Mouse (Mus musculus): ENCODE results near the gene Ccdc155. TPM values are rescaled to one million over a fixed set of nuclear protein-coding genes. Genes with fewer than 3 reads are reported as not detected.
"Not testable (repeated sequence)": the region's sequence is repeated elsewhere in the genome, so short reads cannot be mapped to it uniquely, and the experiment has no call there.

The Ccdc155 gene
- polyA plus RNA-seq, 1 experiment from 2014 or later, result 1.2 TPM

DNA sequence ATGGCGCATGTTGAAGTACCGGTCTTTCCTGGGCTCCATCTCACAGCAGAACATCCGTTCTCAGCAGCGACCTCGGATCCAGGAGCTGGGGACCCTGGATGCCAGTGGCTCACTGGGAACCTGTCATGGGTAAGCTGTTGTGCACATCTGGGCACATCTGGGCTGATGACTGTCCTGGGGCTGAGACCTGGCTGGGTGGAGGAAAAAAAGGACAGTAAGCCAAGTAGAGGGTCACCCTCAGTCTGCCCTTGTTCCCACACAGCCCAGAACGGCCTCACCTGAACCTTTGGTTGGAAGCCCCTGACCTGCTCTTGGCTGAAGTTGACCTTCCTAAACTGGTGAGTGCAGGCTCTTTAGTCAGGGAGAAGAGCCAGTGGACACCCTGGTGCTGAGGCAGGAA lies 45.7 kb downstream of the Ccdc155 start:
- no peak overlapping the region for H3K4me2 ChIP-seq
- H3K4me3 ChIP-seq, result no peak overlapping the region
- H3K27ac ChIP-seq, result no peak overlapping the region
- H3K9ac ChIP-seq, result no peak overlapping the region
- peaks cover 39% of the 10 kb centered on the region for H3K36me3 ChIP-seq
- H3K27me3 ChIP-seq, result peaks cover 17% of the 10 kb centered on the region
- no peak for ATAC-seq (ENCODE audit: insufficient number of reproducible peaks, low FRiP score, low TSS enrichment, low read depth)
- H3K4me1 ChIP-seq, result peaks cover 25% of the 10 kb centered on the region
- no peaks in the 10 kb centered on the region for H3K9me3 ChIP-seq
- 89% methylated on average over 6 of the region's 6 CpGs for WGBS

DNA sequence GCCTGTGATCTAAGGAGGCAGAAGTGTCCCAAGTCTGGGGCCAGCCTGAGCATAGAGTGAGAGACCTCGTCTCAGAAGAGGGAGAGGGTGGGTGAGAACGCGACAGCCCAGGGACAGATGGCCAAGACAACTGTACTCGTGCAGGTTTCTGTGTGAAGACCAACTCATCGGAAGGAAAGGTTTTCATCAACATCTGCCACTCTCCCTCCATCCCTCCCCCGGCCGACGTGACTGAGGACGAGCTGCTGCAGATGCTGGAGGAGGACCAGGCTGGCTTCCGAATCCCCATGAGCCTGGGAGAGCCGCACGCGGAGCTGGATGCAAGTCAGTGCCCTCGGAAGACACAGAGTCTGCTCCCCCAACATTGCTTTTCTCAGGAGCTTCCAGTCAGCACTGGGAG lies 47.2 kb downstream of the Ccdc155 start:
- Histone ChIP-seq H3K4me2 (no peak overlapping the region), H3K4me3 (no peak overlapping the region), H3K27me3 (peaks cover 2% of the 10 kb centered on the region), H3K9me3 (no peaks in the 10 kb centered on the region), H3K4me1 (peaks cover 21% of the 10 kb centered on the region), H3K27ac (no peak overlapping the region), H3K9ac (no peak overlapping the region), H3K36me3 (peaks cover 39% of the 10 kb centered on the region)
- 87% methylated on average over 14 of the region's 14 CpGs for WGBS
- no peak for ATAC-seq (ENCODE audit: insufficient number of reproducible peaks, low FRiP score, low TSS enrichment, low read depth)

DNA sequence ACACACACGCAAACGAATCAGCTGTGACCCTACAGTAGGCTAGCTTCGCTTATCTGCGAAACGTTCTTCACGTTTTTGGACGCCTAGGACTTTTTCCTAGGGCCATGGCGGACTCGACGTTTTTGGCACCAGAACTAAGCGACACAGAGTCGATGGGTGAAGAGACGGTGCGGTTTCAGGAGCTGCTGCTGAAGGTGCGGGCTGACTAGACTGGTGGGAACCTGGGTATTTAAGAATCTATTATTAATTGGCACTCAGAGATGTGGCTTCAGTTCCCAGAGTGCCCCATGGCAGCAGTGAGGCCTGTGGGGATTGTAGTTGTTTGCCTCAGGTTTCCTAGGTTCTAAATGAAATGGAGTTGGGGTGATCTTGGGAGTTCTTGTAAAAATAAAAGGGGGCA lies 48.5 kb downstream of the Ccdc155 start:
- no peaks in the 10 kb centered on the region for H3K27me3 ChIP-seq
- H3K4me1 ChIP-seq, result peaks cover 14% of the 10 kb centered on the region; the same call in 1 of the 2 replicates
- no peak overlapping the region for H3K4me2 ChIP-seq
- no peaks in the 10 kb centered on the region for H3K9me3 ChIP-seq
- peaks cover 39% of the 10 kb centered on the region for H3K36me3 ChIP-seq
- 95% methylated on average over 15 of the region's 15 CpGs for WGBS
- ATAC-seq (ENCODE audit: insufficient number of reproducible peaks, low FRiP score, low TSS enrichment, low read depth), result no peak
- H3K27ac ChIP-seq, result no peak overlapping the region
- H3K9ac ChIP-seq, result no peak overlapping the region
- no peak overlapping the region for H3K4me3 ChIP-seq

DNA sequence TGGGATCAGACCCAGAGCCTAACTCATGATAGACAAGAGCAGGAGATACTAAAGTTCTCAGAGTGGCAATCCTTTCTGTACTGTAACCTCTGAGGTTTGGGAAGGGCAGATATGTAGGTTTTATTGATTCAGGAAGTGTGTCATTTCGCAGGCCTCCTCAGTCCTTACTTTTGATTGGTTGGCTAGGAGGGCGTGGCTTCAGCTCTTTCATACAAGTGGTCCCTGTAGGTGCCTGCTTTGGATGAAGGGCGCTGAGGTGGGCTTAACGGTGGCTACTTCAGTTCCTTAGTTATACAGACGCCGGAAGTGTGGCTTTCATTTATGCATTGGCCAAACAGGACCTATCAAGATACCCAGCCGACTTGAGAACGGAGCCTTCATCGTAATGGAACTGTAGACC lies 49.1 kb downstream of the Ccdc155 start:
- ATAC-seq (ENCODE audit: insufficient number of reproducible peaks, low FRiP score, low TSS enrichment, low read depth), result no peak
- Histone ChIP-seq H3K4me2 (no peak overlapping the region), H3K9me3 (no peaks in the 10 kb centered on the region), H3K4me3 (no peak overlapping the region), H3K27me3 (no peaks in the 10 kb centered on the region), H3K27ac (peak overlapping the region; percentile 99; the same call in 1 of the 2 replicates), H3K9ac (no peak overlapping the region), H3K4me1 (peaks cover 14% of the 10 kb centered on the region; the same call in 1 of the 2 replicates), H3K36me3 (peaks cover 35% of the 10 kb centered on the region)
- WGBS, result 80% methylated on average over 9 of the region's 9 CpGs

DNA sequence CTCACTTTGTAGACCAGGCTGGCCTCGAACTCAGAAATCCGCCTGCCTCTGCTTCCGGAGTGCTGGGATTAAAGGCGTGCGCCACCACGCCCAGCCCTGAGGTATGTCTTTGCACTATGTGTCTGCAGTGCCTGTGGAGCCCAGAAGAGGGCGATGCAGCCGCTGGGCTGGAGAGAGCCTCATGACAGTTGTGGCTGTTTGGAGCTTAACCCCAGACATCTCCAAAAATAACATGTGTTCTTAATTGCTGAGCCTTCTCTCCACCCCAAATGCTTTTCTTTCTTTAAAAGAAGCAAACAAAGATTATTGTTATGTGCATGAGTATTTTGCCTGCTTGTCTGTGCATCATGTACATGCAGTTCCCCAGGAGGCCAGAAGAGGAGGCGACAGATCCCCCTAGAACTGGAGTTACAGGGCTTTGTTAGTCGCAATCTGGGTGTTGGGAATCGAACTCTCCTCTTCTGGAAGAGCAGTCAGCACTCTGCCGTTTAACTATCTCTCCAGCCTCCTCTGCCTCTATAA lies 49.6 kb downstream of the Ccdc155 start:
- Histone ChIP-seq H3K27me3 (no peaks in the 10 kb centered on the region), H3K4me1 (peaks cover 14% of the 10 kb centered on the region; the same call in 1 of the 2 replicates), H3K4me2 (peak overlapping the region; percentile 58), H3K27ac (peak overlapping the region; percentile 99; the same call in 1 of the 2 replicates), H3K4me3 (peak overlapping the region; percentile 78), H3K9me3 (no peaks in the 10 kb centered on the region), H3K36me3 (peaks cover 29% of the 10 kb centered on the region), H3K9ac (no peak overlapping the region)
- ATAC-seq (ENCODE audit: insufficient number of reproducible peaks, low FRiP score, low TSS enrichment, low read depth), result no peak
- 75% methylated on average over 12 of the region's 12 CpGs for WGBS

DNA sequence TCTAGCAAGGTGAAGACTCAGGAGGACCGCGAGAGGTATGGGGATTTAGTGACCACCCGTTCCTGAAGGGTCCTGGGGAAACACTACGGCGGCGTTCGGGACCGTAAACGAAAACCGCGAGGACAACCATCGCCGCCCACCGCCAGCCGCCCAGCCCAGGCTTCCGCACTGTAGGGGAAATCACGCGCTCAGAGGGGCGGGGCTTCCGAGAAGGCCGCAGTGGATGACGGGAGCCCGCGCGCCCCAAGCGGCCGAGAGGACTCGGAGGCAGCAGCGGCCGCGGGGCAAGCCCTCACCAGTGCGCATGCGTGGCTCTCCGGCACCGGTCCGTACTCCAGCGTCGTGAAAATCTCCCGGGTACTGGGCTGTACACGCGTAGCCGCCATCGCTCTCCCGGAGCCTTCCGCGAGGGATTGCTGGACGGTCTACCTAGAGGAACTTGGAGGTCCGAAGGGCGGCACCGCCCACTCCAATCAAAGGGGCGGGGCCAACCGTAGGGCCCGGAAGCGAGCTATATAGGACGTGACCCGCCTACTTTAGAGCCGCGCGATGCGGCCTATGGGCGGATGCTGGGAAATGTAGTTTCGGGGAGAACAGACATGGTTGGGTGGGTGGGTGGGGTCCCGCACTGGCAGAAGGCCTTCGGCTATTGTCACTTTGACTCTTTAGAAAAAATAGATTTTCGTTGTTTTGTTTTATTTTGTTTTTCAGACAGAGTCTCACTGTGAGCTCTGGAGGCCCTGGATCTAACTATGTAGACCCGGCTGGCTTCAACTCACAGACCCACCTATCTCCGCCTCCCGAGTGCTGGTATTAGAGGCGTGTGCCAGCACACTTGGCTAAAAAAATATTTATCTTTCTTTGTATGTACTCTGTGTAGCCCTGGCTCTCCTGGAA lies 50.3 kb downstream of the Ccdc155 start, which contains the start of the genes Pih1d1 and Aldh16a1:
Gene Pih1d1, plus strand, starts transcription at position 208 of the 897 bp plus-strand sequence.
Gene Aldh16a1, minus strand, starts transcription at position 489 of the 897 bp plus-strand sequence.
- peak; percentile 95 for ATAC-seq (ENCODE audit: insufficient number of reproducible peaks, low FRiP score, low TSS enrichment, low read depth)
- WGBS, result 3% methylated on average over 69 of the region's 69 CpGs
- peak within 1 kb of the TSS; percentile 78 for H3K4me3 ChIP-seq

DNA sequence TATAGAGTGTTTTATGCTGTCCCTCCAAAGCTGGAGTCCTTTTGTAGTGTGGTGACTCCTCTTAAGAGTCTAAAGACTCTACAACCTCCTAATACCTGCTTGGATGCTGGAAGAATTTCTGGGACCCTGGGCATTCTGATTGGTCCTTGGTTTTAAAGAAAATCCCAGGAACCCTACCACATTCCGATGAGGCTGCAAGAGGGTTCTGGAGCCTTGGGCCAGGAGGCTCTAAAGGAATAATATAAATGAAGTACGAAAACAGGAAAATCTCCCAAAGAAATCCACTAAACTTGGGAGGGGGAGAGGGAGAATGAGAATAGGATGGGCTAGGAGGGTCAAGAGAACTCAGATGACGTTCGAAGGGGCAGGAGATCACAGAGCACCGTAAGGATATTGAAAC lies 51.1 kb downstream of the Ccdc155 start:
- H3K4me1 ChIP-seq, result peaks cover 14% of the 10 kb centered on the region; the same call in 1 of the 2 replicates
- no peak for ATAC-seq (ENCODE audit: insufficient number of reproducible peaks, low FRiP score, low TSS enrichment, low read depth)
- peak overlapping the region; percentile 99 for H3K27ac ChIP-seq
- H3K4me3 ChIP-seq, result peak overlapping the region; percentile 78
- peak overlapping the region; percentile 85 for H3K9ac ChIP-seq
- peak overlapping the region; percentile 58 for H3K4me2 ChIP-seq
- H3K36me3 ChIP-seq, result peaks cover 18% of the 10 kb centered on the region
- WGBS, result 2% methylated on average over 5 of the region's 5 CpGs
- H3K27me3 ChIP-seq, result no peaks in the 10 kb centered on the region
- H3K9me3 ChIP-seq, result no peaks in the 10 kb centered on the region

More for the DNA sequence above, 50.3 kb downstream of the Ccdc155 start, which contains the start of the genes Pih1d1 and Aldh16a1:
- Histone ChIP-seq H3K27ac (peak within 1 kb of the TSS; percentile 99), H3K4me2 (peak within 1 kb of the TSS; percentile 58), H3K36me3 (peaks cover 22% of the 10 kb centered on the region), H3K4me1 (peaks cover 14% of the 10 kb centered on the region; the same call in 1 of the 2 replicates), H3K27me3 (no peaks in the 10 kb centered on the region), H3K9me3 (no peaks in the 10 kb centered on the region), H3K9ac (peak within 1 kb of the TSS; percentile 85)

DNA sequence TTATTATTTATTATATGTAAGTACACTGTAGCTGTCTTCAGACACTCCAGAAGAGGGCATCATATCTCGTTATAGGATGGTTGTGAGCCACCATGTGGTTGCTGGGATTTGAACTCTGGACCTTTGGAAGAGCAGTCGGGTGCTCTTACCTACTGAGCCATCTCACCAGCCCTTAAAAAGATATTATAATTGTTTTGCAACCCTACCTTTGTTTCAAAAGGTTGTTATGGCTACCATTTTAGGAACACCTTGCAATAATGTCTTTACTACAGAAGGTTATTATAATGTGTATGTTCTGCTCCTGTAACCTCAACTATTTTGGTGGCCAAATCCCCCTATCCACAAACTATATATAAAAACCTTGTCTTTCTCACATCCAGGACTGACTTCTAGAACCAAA lies 51.6 kb downstream of the Ccdc155 start:
- peaks cover 14% of the 10 kb centered on the region; the same call in 1 of the 2 replicates for H3K4me1 ChIP-seq
- 0 out of 2 replicates have a peak overlapping the region, but pooled peaks have one; percentile 99 for H3K27ac ChIP-seq
- H3K27me3 ChIP-seq; H3K9ac ChIP-seq; H3K9me3 ChIP-seq; ATAC-seq (ENCODE audit: insufficient number of reproducible peaks, low FRiP score, low TSS enrichment, low read depth): not testable (repeated sequence)
- peak overlapping the region; percentile 58; the same call in 1 of the 2 replicates for H3K4me2 ChIP-seq
- H3K4me3 ChIP-seq, result peak overlapping the region; percentile 78; the same call in 1 of the 2 replicates
- peaks cover 18% of the 10 kb centered on the region for H3K36me3 ChIP-seq
- WGBS, result 96% methylated on average over 2 of the region's 2 CpGs

DNA sequence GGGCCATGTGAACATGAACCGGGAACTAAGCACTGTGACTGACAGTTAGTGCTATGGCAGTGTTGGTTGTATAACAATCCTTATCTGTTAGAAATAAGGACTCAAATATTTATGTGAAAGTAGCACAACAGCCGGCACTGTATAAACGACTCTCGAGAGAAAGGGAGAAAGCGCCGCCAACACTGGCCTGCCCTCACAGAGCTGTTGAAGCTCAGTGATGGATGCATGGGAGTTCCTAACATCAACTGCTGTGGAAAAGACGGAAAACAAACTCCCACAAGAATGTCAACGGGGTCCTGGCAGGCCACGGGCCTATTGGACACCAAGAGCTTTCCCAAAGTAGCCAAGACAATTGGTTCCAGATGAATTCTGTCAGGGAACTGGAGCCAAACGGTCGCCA lies 53.4 kb downstream of the Ccdc155 start:
- WGBS, result 33% methylated on average over 11 of the region's 11 CpGs
- H3K36me3 ChIP-seq, result peaks cover 26% of the 10 kb centered on the region
- H3K9ac ChIP-seq, result no peak overlapping the region
- H3K27me3 ChIP-seq, result no peaks in the 10 kb centered on the region
- H3K27ac ChIP-seq, result no peak overlapping the region
- no peak overlapping the region for H3K4me2 ChIP-seq
- no peaks in the 10 kb centered on the region for H3K9me3 ChIP-seq
- peaks cover 14% of the 10 kb centered on the region; the same call in 1 of the 2 replicates for H3K4me1 ChIP-seq
- ATAC-seq (ENCODE audit: insufficient number of reproducible peaks, low FRiP score, low TSS enrichment, low read depth), result no peak
- H3K4me3 ChIP-seq, result no peak overlapping the region

DNA sequence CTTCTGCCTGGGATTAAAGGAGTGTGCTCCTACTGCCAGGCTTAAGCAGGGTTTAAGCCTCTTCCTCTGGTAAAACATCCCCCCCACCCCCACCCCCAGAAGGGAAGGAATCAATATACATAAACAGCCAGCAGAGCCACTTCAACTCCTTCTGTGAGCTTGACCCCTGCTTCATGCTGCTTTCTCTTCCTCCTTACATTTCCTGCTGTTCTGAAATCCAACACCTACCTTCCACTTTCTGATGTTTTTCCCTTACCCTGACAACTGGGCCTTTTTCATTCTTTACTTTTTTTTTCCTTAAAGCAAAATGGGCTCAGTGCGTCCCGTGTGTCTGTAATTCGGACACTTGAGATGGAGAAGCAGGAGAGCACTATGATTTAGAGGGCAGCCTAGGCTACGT lies 54.4 kb downstream of the Ccdc155 start:
- Histone ChIP-seq H3K36me3 (peaks cover 36% of the 10 kb centered on the region), H3K4me1 (peaks cover 11% of the 10 kb centered on the region; the same call in 1 of the 2 replicates), H3K9ac (no peak overlapping the region), H3K27ac (no peak overlapping the region), H3K27me3 (no peaks in the 10 kb centered on the region), H3K4me2 (no peak overlapping the region), H3K4me3 (no peak overlapping the region), H3K9me3 (no peaks in the 10 kb centered on the region)
- no peak for ATAC-seq (ENCODE audit: insufficient number of reproducible peaks, low FRiP score, low TSS enrichment, low read depth)
- 42% methylated on average over 4 of the region's 4 CpGs for WGBS

DNA sequence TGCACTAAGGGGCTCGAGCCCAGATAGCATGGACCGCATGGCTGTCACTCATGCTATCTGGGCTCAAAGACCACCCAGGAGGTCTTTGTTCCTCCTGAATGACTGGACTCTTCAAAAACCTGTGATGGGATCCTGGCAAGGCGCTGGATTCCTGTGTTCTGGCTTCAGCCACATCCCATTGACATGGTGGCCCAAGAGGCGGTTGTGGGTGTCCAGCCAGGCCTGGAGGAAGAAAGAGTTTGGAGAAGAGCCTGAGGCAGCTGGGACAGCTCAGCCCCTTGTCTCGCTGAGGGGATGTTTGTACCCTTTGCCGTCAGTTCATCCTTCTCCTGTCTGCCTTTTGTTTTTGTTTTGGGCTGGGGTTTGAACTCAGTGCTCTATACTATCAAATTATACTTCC lies 55.1 kb downstream of the Ccdc155 start:
- no peak overlapping the region for H3K27ac ChIP-seq
- H3K36me3 ChIP-seq, result peaks cover 44% of the 10 kb centered on the region
- H3K9ac ChIP-seq, result no peak overlapping the region
- WGBS, result 74% methylated on average over 6 of the region's 6 CpGs
- ATAC-seq (ENCODE audit: insufficient number of reproducible peaks, low FRiP score, low TSS enrichment, low read depth), result no peak
- no peak overlapping the region for H3K4me2 ChIP-seq
- H3K4me1 ChIP-seq, result peaks cover 5% of the 10 kb centered on the region; the same call in 1 of the 2 replicates
- H3K9me3 ChIP-seq, result no peaks in the 10 kb centered on the region
- no peaks in the 10 kb centered on the region for H3K27me3 ChIP-seq
- no peak overlapping the region for H3K4me3 ChIP-seq

Measured in limb, embryonic 15.5 days (tissue).